Mouse (Mus musculus) layer of hippocampus, adult 18-20 months (tissue): ENCODE data around the gene Entpd6. TPM values are rescaled to one million over a fixed set of nuclear protein-coding genes. Genes with fewer than 3 reads are reported as not detected.

ENCODE experiments used
- DNase-seq, 2 experiments: peaks; one replicate each; pipeline ENCODE4 v3.0.0; 2022; ENCODE audit warnings: low spot score in 2 of 2
- long read RNA-seq: library from polyadenylated mRNA; stranded (forward); transcript quantifications from one replicate; pipeline ENCODE4 v2.0.0, GENCODE M21; 2021
- total RNA-seq, 2 experiments: library from RNA; stranded (reverse); gene quantifications; 2 replicates each; pipeline ENCODE4 v1.2.3; 2021

Gene Entpd6
- 10 to 100 TPM; 68.1 to 69.5 TPM for total RNA-seq
- long read RNA-seq, transcript Entpd6-201 (14 exons, 2,540 nt) = major isoform, 74 of 121 reads
- long read RNA-seq, partial matches to known transcripts = 11 of 121 reads
- long read RNA-seq, other reads (novel, unspliced or antisense) = 34 of 121 reads

DNA sequence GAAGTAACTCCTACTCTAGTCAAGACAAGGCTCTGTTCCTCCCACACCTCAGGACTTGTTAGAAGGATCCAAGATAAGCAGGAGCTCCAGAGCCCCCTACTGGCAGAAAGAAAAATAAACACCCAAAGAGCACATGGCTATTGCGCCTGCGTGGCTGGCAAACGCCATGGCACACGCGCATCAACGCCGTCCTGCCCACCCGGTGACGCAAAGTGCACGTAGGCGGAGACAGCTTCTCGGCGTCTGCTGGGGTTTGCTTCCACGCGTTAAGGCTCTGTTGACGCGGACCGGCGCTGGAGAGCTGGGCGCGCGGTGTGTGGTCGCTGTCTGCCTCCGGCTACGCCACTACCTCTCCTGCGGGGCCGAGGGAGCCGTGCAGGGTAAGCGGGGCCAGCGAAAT lies at the start of gene Entpd6:
TSS of gene Entpd6 (plus strand) at position 189 of the 400 bp plus-strand sequence.
- DNase-seq = peak; percentile 97 to 99

DNA sequence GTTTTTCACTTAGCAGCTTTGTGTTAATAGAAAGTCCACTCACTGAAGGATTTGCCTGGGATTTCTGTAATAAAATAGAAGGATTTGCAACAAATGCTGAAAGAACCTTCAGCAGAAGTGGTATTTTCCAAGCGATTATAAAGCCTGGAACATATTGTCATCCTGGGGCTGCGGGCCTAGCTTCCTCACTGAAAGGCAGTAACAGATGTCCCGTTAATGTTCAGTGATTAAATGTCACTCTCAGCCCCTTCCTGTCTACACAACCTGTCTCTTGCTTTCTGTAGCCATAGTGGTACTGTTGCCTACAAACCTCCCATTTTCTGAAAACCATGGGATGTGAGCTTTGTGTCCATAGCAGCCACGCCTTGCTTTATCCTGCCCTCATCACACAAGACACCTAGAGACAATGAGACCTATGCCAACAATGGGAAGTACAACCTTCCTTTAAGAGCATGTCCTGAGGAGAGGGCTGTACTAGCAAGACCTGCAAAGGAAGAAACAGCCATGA lies 36.6 kb upstream of the Entpd6 start:
- DNase-seq = peak; percentile 17 to 52

DNA sequence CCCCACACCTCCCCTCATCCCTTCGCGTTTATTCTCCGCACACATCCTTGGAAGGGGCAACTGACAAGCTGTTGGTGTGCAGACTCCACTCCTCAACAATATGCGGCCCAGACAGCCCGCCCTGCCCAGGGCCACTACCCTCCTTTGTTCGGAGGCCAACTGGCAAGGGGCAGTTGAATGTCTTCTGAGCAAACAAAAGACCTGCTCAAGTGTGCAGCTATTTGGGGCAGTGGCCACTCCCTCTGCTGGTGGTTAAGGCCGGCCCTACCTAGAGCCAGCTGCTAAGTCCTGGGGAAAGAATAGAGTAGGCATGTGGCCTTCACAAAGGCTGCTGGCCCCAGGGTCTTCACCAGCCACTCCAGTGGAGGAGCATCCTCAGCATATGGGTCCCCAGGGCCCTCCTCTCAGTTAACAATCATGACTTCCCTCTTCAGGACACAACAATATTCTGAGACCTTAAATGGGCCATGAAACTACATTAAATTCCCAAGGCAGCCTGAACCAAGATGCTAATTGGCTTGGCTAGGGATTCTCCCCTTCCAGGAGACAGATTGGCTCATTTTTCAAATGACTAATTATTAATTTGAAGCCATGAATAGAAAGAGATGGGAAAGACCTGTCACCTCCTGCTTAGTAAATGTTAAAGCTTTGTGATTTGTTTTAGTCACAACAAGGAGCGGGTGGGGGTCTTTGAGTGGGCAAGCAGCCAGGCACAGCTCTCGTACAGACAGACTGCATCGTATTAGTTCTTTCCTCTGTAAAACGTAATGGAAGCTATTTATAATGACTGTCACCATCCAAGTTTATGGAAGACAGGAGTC lies 12.9 kb upstream of the Entpd6 start:
- DNase-seq = no peak

DNA sequence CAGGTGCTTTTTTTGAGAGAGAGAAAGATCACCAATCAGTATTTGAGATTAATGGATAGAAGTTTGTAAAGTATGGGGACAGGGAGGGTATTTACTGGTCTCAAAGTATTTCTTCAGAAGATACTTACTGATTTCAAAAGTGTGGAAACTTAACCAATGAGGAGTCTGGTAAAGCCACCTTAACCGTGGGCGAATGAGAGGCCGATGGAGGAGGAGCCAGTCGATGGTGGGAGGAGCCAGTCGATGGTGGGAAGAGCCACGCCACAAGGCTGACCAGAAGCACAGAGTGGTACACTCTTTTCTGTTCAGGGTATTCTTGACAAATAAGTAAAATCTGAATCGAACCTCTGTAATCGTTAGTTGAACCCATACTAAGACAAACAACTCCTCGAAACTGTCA lies 11.0 kb upstream of the Entpd6 start:
- DNase-seq = no peak

DNA sequence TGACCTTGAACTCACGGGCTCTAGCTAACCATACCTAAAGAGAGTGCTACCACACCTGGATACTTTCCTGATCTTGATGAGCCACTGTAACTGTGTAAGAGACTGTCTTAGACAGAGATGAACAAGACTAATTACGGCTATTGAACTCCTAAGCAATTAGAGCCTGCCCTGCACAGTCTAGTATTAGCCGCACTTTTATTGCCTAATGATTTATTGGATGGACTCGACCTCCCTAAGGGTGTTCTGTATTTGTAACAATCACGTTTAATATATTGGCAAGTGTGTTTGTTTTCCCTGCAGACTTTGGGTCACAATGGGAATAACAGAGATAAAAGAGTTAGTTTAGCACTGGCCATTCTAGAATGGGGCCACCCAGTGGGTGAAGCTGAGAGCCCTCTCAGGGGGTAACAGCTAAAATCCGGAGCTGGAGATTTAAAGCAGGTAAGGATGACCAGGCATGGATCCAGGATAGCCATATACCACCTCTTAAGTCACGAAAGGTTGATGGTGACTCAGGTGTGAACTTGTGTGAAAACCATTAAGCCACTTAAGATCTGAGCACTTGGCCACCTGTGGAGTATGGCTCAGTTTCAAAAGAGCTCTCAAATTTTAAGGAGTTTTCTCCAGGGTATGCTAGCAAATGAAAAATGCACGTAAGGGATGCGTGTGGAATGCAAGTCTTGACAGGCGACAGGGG lies 8.5 kb upstream of the Entpd6 start:
- no peak for DNase-seq

DNA sequence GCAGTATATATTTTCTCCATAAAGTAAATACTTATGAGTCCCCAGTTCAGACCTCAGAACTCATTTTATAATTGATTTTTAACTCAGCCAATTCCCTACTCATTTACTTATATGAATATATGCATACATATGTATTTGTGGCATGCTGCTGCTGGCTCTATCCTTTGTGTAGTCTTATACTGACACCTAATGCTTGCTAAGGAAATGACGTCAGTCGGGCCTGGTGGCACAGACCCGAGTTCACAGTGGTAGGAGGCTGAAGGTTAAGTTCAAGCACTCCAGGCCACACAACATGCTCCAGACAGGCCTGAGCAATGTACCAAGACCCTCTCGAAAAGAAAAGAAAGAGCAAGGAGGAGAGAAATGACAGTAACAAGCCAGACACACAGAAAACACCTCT lies 7.4 kb upstream of the Entpd6 start:
- DNase-seq = no peak

DNA sequence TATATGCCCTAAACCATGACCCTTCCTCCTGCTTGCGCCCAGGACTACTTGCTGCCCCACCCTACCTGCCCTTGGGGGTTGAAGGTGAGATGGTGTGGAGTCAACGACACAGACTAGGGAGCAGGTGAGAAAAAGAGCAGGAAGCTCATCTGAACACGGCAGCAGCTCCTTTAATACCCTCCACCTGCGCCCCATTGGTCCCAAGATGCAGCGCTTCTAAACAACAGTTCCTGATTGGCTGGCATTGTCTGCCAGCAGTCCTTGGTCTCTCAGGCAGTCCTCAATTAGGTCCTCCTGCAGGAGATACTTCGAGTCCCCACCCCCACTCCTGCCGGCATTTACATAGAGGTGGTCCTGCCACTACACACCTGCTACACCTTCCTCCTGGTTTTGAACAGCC lies 3.8 kb upstream of the Entpd6 start:
- DNase-seq = no peak

DNA sequence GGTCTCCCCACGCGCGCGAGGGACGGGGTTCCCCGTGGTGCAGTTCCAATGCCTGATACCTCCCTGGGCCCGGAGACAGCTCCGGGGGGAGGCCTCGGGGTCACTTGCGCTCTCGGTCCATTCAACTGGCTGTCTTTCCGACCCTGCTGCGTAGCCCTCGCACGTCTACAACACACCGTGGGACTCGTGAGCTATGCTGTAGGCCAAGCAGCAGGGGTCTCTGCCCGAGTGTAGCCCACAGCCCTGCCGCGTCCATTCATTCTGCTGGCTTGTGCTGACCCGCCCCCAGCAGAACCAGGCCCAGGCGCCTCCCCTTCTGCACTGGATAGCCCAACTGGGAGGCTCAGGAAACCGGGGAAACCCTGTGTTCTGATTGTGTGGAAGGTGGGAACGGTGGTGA lies 441 bp downstream of the Entpd6 start:
- no peak for DNase-seq

DNA sequence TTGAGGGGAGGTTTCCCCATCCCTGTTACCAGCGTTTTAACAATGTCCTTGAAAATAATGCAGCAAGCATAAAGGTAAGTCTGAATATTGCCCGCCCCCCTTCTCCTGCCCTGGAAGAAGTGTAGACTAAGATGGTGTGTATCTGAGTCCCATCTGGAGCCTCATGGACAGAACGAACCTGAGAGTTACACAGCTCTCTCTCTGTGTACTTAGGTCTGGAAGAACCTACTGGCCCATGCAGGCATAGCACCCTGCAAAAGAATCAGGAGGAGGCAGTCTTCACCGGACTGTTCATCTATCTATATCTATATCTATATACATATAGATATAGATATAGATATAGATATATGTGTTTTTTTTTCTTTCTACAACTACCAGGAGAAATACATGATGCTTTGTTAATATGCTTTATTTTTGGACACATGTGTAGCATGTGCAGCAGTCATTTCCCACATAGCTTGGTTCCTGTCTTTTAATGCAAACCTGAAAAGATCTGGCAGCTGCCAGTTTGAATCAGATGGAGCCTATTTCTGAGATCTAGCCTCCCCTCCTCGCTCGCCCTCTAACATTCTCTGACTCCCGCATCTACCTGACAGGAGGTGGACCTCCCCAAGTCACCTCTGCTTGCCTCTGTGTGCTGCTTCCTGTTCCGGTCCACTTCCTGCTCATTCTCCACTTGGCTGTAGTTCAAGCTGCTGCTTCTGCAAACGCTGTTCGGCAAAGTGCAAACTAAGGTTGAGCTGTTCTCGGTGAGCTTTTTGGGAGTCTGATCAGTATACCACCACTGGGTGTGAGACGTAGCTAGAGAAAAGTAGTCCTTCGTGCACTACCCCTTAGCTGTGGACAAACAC lies 1.5 kb downstream of the Entpd6 start:
- DNase-seq = no peak

DNA sequence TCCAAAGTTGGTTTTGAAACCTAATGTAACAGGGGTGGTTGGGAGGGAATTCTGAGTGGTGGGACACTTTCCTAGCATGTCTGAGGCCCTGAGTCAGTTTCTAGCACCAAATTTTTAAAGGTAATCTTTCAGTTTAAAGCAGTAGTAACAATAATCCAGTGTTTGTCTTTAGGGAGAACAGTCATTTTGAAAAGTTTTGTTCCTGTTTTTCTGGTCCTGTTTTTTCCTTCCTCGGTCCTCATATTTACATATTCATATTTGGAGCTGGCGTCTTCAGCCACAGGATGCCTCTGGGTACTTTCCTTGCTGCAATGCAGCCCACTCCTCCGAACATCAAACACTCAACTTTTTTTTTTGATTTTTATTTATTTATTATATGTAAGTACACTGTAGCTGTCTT lies 6.2 kb downstream of the Entpd6 start:
- no peak for DNase-seq

DNA sequence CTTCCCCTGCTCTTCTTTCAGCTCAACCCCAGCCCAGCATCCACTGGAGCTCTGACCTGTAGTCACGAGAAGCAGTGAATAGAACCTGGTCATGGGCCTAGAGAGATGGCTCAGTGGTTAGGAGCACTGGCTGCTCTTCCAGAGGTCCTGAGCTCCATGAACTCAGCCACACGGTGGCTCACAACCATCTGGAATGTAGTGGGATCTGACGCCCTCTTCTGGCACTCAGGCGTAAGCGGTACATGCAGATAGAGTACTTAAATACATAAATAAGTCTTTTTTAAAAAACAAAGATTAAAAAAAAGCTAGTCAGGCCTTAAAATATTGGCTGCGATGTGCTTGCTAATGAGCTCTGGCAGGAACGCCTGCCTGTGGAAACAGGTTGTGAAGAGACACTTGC lies 12.6 kb downstream of the Entpd6 start:
- no peak for DNase-seq

DNA sequence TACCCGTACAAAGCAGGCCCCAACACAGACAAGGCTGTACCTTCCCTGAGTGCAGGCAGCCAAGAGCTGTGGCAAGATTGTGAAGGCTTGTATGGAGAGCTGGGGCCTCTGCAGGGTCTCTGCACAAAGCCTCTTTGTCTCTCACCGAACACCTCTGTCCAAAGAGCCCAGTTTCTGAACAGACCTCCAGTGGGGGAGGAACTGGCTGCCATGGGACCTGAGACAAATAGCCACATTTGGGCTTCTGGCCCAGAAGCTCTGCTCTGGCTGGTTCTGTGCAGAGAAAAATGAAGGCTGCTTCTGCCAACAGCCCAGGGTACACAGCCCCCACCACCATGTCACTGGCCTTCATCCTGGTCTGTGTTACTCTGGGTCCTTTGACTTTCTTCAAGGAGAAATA lies 16.8 kb downstream of the Entpd6 start:
- DNase-seq = peak; percentile 37 to 65

DNA sequence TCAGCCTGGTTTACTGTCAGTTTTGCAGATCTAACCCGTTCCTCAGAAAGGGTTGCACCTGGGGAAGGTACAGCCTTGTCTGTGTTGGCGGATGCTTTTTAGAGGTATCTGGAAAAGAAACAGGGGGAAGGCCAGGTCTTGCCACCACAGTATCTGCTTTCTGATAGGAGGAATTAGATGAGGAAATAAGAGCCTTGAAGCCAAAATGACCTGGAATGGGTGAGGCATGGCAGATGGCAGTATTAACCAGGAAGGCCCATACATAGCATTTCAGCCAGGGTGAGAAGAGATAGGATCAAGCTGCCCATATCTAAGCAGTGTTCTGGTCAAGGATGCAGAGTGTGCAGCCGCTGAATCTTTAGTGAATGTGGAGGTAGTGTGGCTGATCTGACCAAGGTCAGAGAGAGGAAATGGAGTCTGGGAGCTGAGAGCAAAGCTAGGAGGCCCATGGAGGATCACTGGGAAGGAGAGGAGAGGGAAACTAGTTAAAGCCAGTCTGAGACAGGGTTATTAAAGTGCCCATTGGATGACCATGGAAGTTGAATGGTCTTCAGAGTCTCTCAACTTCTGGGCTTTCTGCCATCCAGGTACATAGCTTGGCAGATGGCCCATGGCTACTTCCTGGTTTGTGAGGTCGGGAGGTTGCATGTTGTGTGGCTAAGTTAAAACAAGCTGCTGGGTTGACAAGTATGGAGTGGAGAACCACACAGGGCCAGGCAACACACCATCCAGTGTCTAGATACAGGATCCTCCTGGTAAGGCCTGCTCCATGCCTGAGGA lies 17.4 kb downstream of the Entpd6 start:
- DNase-seq = no peak

DNA sequence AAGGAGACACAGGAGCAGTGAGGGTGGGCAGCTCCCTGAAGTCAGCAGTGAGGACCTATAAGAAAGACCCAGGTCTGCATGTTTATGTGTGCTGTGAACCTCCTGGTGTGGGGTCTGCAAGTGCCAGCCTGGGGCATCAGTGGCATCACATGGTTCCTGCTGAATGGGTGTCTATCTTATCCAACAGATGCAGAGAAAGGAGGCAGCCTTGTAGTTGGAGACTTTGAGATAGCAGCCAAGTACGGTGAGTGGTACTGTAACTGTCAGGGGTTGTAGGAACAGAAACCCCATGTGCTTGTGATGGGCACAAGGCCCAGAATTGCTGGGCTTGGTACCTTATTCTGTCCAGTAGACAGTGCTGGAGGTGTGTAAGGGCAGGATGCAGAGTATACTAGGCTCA lies 19.8 kb downstream of the Entpd6 start:
- no peak for DNase-seq

DNA sequence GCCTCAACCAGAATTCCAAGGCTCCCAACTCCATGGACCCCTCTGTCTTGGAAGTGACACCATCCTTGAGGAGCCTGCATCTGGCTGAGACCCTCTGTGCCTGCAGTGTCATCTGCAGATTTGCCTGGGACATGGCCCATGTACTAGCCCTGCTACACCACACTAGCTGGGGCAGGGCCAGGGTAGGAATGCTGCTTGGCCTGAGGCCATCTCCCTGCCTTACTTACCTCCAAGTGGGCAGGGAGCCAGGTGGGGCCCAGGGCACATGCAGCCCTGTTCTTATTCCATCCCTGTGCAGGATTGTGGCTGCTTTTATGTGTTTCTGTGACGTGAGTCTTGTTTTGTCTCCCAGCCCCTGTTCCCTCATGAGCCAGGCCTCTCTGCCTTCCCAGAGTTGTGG lies 21.9 kb downstream of the Entpd6 start:
- no peak for DNase-seq

DNA sequence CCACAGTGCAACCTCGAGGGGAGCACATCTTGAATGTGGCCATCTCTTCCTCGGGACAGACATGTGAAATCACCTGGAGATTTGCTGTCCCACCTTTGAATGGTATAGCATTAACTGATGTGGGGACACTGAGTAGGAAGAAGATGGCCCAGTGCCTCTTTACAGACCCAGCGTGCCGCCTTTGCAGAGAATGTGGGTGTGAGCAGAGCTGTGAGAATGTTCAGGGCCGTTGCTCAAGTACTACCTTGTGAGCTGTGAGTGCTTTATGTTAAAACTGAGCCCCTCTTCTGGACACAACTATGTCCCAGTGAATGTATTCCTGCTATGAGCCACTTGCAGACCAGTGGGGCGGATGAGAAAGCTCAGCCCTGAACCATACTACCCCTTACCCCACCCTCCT lies 22.3 kb downstream of the Entpd6 start:
- no peak for DNase-seq

DNA sequence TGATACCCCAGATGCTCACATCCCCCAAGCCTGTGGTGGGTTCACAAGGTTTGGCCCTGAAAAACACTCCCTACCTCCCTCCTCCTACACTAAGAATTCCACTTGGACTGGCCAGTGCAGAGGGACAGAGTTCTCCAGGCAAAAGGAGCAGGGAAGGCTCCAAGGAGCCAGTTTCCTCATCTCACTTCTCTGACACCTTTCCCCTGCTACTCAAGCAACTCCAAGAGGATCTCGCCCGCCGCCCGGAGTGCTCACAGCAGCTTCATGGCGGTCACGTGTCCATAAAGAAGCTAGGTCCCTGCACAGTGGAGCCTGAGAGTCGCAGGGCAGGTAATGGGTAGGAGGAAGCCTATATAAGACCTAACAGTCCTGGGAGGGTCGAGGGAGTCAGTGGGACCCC lies 23.2 kb downstream of the Entpd6 start:
- DNase-seq = no peak

DNA sequence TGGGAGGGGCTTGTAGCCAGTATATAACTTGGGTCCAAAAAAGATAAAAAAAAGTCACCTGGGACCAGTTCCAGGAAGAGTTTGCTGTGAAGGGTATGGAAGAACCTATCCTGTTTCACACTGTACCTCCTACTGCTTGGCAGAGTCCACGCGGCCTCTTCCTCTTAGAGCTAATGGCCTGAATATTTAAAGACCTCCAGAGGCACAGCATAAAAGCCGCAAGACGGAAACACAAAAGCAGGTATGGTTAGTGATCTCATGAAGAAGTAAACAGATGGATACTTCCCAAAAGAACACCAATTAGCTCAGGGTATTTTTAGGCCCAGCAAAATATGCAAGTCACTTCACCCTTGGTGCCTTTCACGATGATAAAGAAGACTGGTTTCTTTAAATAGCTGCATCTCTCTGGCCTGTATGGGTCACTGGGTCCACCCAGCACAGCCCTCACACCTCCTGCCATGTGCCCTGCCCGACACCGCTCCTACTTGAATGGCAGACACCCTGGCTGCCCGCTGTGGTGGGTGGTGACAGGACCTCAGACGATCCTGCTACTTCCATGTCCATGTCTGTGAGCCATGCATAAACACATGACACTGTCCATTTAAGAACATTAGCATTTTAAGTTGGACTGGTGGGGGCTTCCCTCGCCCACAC lies 23.8 kb downstream of the Entpd6 start:
- no peak for DNase-seq

DNA sequence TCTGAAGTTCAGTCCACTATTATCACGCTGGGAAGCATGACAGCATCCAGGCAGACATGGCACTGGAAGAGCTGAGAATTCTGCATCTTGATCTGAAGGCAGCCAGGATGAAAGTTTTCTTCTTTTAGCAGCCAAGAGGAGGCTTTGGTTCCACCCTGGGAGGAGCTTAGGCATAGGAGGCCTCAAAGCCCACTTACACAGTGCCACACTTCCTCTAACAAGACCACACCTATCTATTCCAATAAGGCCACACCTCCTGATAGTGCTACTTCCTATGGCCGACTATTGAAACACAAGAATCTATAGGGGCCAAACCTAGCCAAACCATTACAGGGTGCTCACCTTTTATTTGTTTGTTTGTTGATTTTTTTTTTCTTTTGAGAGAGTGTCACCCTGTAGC lies 34.0 kb downstream of the Entpd6 start:
- DNase-seq = no peak
